Mouse (Mus musculus) neutrophil, adult 83 days (primary cell): ENCODE data around the gene Csn1s1. TPM values are rescaled to one million over a fixed set of nuclear protein-coding genes. Genes with fewer than 3 reads are reported as not detected.

ENCODE experiments used
- total RNA-seq, 2 experiments: library from RNA; stranded (reverse); gene quantifications; one replicate each; pipeline ENCODE4 v1.2.4; 2023

The Csn1s1 gene
- not detected for total RNA-seq

GRCm38 (mm10) chr5:87665908-87666307 is at the start of gene Csn1s1:
Gene Csn1s1 (plus strand): TSS chr5:87666208.

DNA sequence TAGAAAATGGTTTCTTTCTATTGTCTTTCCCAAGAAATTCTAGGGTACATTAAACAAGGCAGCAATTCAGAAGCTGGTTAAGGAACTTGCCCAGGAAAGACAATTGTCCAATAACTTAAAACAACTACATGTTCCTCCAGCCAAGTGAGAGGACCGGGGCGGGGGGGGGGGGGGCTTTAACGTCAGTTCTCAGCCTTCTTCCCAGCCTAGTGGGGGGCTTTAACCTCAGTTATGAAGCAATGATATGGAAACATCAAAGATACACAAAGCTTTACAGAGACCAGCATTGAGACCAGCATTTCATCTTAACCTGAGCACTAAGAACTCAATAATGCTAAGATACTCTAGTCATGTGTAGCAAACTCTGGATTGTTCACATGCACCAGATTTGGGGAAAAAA is 33.5 kb downstream of the Csn1s1 start, which contains the start of gene Csn2:
Gene Csn2 (minus strand): TSS at position 101 of the 400 bp plus-strand sequence.

Other genes starting within 250 kb of the Csn1s1 start
- gene Ugt2b38, start 242.0 kb upstream of the Csn1s1 start, total RNA-seq: not detected
- not detected for gene Ugt2a2, start 183.9 kb upstream of the Csn1s1 start, total RNA-seq
- gene Gm43638, start 179.4 kb upstream of the Csn1s1 start, total RNA-seq: not detected
- gene Ugt2a1, start 175.3 kb upstream of the Csn1s1 start, total RNA-seq: not detected
- not detected for gene Sult1b1, start 128.0 kb upstream of the Csn1s1 start, total RNA-seq
- gene Sult1d1, start 97.2 kb upstream of the Csn1s1 start, total RNA-seq: not detected
- not detected for gene Sult1e1, start 74.6 kb upstream of the Csn1s1 start, total RNA-seq
- gene Csn2, start 33.4 kb downstream of the Csn1s1 start, total RNA-seq: not detected
- gene Csn1s2a, start 108.4 kb downstream of the Csn1s1 start, total RNA-seq: not detected
- not detected for gene Csn1s2b, start 141.9 kb downstream of the Csn1s1 start, total RNA-seq
- not detected for gene Prr27, start 159.5 kb downstream of the Csn1s1 start, total RNA-seq
- not detected for gene Odam, start 218.8 kb downstream of the Csn1s1 start, total RNA-seq